Mouse (Mus musculus) brain, embryonic 14.5 days (tissue): ENCODE measurements at regions not wholly inside any gene's neighbourhood (a gene's known extent, or its start where the extent isn't known, plus 50 kb on each side); places are given as distances from the start of the nearest gene placed in this dataset.

Experiments used
- CTCF ChIP-seq: fragments of 200-500 bp; IDR thresholded peaks from 2 replicates; pipeline ENCODE4 v1.5.1; 2012; ENCODE audit warnings: inconsistent platforms, mild to moderate bottlenecking, moderate library complexity, borderline replicate concordance; ENCODE audit not compliant: insufficient read depth, insufficient read length; ENCODE audit errors: extremely low read depth
- POLR2A ChIP-seq: fragments of 200-500 bp; IDR thresholded peaks from 2 replicates; pipeline ENCODE4 v1.6.1; 2012; ENCODE audit warnings: mild to moderate bottlenecking, inconsistent platforms, borderline replicate concordance; ENCODE audit not compliant: poor library complexity, insufficient read depth, insufficient read length, severe bottlenecking; ENCODE audit errors: extremely low read depth

GRCm38 (mm10) chr1:39123081-39123812 lies 70.3 kb upstream of the Npas2 start:
- TF ChIP-seq CTCF: no peak
- TF ChIP-seq POLR2A: no peak
